Mouse (Mus musculus): ENCODE data around the gene Tst. TPM values are rescaled to one million over a fixed set of nuclear protein-coding genes. Genes with fewer than 3 reads are reported as not detected.

Gene Tst
- polyA plus RNA-seq, 1 experiment from 2014 or later = 39.7 TPM

DNA sequence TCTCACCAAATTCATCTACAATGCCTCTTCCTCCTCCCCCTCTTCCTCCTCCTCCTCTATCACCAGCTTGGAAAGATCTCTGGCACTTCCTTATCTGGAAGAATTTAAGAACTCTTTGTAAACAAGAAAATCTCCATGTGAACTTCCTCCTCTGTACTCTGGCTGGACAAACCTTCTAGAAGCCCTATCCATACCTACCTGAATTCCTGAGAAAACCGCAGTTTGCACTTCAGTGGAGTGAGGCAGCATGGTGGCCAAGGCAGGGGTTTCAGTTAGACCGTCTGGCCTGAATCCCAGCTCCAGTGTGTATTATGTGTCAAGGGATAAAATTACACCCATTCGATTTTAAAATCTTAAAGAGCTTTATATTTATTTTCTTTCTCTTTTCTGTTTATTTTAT lies 32.9 kb downstream of the Tst start:
- H3K27ac ChIP-seq (ENCODE audit: low read length) = no peak overlapping the region

DNA sequence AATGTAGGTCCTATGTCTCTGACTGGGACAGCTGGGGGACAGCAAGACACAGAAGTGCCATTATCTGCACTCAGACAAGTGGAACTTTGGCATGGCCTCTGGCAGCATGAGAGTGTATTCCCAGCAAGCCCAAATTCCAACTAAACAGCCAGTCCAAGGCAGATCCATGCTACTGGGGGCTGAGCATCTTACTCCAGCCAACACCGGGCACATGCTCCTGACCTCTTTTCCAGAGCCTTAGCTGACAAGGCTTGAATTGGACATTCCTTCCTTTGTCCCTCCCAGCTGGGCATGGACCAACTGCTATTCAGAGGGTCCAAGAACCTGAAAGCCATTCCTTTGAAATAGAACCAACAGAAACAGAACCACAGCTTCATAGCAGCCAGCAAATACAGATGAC lies 36.1 kb downstream of the Tst start:
- no peak overlapping the region for H3K4me3 ChIP-seq (ENCODE audit: low read length)
- ATAC-seq (replicated peaks; ENCODE audit: extremely low read depth, insufficient read depth, low FRiP score) = no peak
- H3K4me2 ChIP-seq (ENCODE audit: low read depth, low read length) = no peak overlapping the region
- H3K27ac ChIP-seq (ENCODE audit: low read length) = no peak overlapping the region
- 58% methylated on average over 1 of the region's 1 CpGs for WGBS
- H3K9ac ChIP-seq (ENCODE audit: low read length) = no peak overlapping the region
- H3K9me3 ChIP-seq (replicated peaks; ENCODE audit: control insufficient read depth, low read length) = no peaks in the 10 kb centered on the region
- H3K4me1 ChIP-seq (ENCODE audit: control insufficient read depth, insufficient read depth, low read length) = no peaks in the 10 kb centered on the region
- H3K36me3 ChIP-seq (ENCODE audit: control insufficient read depth, insufficient read depth) = no peaks in the 10 kb centered on the region
- peaks cover 11% of the 10 kb centered on the region for H3K27me3 ChIP-seq (ENCODE audit: control insufficient read depth, insufficient read depth, low read length)

More for the DNA sequence above, 32.9 kb downstream of the Tst start:
- no peak for ATAC-seq (replicated peaks; ENCODE audit: extremely low read depth, insufficient read depth, low FRiP score)
- Histone ChIP-seq H3K4me2 (ENCODE audit: low read depth, low read length) (no peak overlapping the region), H3K4me1 (ENCODE audit: control insufficient read depth, insufficient read depth, low read length) (no peaks in the 10 kb centered on the region), H3K27me3 (ENCODE audit: control insufficient read depth, insufficient read depth, low read length) (peaks cover 10% of the 10 kb centered on the region), H3K9ac (ENCODE audit: low read length) (no peak overlapping the region), H3K36me3 (ENCODE audit: control insufficient read depth, insufficient read depth) (no peaks in the 10 kb centered on the region), H3K9me3 (replicated peaks; ENCODE audit: control insufficient read depth, low read length) (no peaks in the 10 kb centered on the region), H3K4me3 (ENCODE audit: low read length) (no peak overlapping the region)
- WGBS = 51% methylated on average over 3 of the region's 3 CpGs

- no peaks in the 10 kb centered on the region for H3K9me3 ChIP-seq (replicated peaks; ENCODE audit: control insufficient read depth, low read length)
- 4% methylated on average over 8 of the region's 8 CpGs for WGBS
- H3K27ac ChIP-seq (ENCODE audit: low read length) = no peak overlapping the region
- H3K4me1 ChIP-seq (ENCODE audit: control insufficient read depth, insufficient read depth, low read length) = no peaks in the 10 kb centered on the region
- ATAC-seq (replicated peaks; ENCODE audit: extremely low read depth, insufficient read depth, low FRiP score) = no peak; the same call in 1 of the 2 replicates
- H3K4me2 ChIP-seq (ENCODE audit: low read depth, low read length) = no peak overlapping the region
- H3K36me3 ChIP-seq (ENCODE audit: control insufficient read depth, insufficient read depth) = no peaks in the 10 kb centered on the region
- peaks cover 11% of the 10 kb centered on the region for H3K27me3 ChIP-seq (ENCODE audit: control insufficient read depth, insufficient read depth, low read length)
- H3K4me3 ChIP-seq (ENCODE audit: low read length) = no peak overlapping the region
- no peak overlapping the region for H3K9ac ChIP-seq (ENCODE audit: low read length)
Measured at GRCm38 (mm10) chr15:78368926-78369346, 36.8 kb downstream of the Tst start.

GRCm38 (mm10) chr15:78367811-78368210 lies 37.9 kb downstream of the Tst start:
- H3K27me3 ChIP-seq (ENCODE audit: control insufficient read depth, insufficient read depth, low read length) = peaks cover 11% of the 10 kb centered on the region
- WGBS = 56% methylated on average over 3 of the region's 3 CpGs
- ATAC-seq (replicated peaks; ENCODE audit: extremely low read depth, insufficient read depth, low FRiP score) = no peak
- H3K9me3 ChIP-seq (replicated peaks; ENCODE audit: control insufficient read depth, low read length) = peaks cover 2% of the 10 kb centered on the region
- H3K4me1 ChIP-seq (ENCODE audit: control insufficient read depth, insufficient read depth, low read length) = no peaks in the 10 kb centered on the region
- H3K36me3 ChIP-seq (ENCODE audit: control insufficient read depth, insufficient read depth) = no peaks in the 10 kb centered on the region
- H3K9ac ChIP-seq (ENCODE audit: low read length) = no peak overlapping the region
- H3K27ac ChIP-seq (ENCODE audit: low read length) = no peak overlapping the region
- no peak overlapping the region for H3K4me3 ChIP-seq (ENCODE audit: low read length)
- H3K4me2 ChIP-seq (ENCODE audit: low read depth, low read length) = no peak overlapping the region

DNA sequence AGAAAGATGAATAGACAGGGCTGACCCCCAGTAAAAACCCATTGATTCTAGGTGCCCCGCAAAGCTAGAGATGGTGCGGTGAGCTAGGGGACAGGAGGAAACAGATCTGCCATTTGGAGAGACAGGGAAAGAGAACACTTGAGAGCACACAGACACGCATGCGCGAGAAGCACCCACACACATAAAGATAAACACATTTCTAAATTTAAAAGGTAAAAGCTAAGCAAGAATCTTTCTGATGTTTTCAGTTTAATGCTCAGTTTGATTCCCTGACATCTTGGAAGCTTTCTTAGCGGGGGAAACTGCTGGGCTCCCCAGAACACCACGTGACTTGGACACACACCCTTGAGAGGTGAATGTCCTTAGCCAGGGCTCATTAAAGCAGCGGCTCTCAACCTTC lies 38.8 kb downstream of the Tst start:
- Histone ChIP-seq H3K4me3 (ENCODE audit: low read length) (no peak overlapping the region), H3K36me3 (ENCODE audit: control insufficient read depth, insufficient read depth) (no peaks in the 10 kb centered on the region), H3K27ac (ENCODE audit: low read length) (no peak overlapping the region), H3K9ac (ENCODE audit: low read length) (no peak overlapping the region), H3K4me2 (ENCODE audit: low read depth, low read length) (no peak overlapping the region), H3K9me3 (replicated peaks; ENCODE audit: control insufficient read depth, low read length) (peaks cover 7% of the 10 kb centered on the region), H3K4me1 (ENCODE audit: control insufficient read depth, insufficient read depth, low read length) (no peaks in the 10 kb centered on the region), H3K27me3 (ENCODE audit: control insufficient read depth, insufficient read depth, low read length) (peaks cover 11% of the 10 kb centered on the region)
- WGBS = 67% methylated on average over 8 of the region's 8 CpGs
- no peak for ATAC-seq (replicated peaks; ENCODE audit: extremely low read depth, insufficient read depth, low FRiP score)

GRCm38 (mm10) chr15:78365916-78366315 lies 39.8 kb downstream of the Tst start:
- Histone ChIP-seq H3K27ac (ENCODE audit: low read length) (no peak overlapping the region), H3K4me3 (ENCODE audit: low read length) (no peak overlapping the region), H3K9ac (ENCODE audit: low read length) (no peak overlapping the region), H3K4me1 (ENCODE audit: control insufficient read depth, insufficient read depth, low read length) (no peaks in the 10 kb centered on the region), H3K9me3 (replicated peaks; ENCODE audit: control insufficient read depth, low read length) (peaks cover 7% of the 10 kb centered on the region), H3K27me3 (ENCODE audit: control insufficient read depth, insufficient read depth, low read length) (peaks cover 11% of the 10 kb centered on the region), H3K36me3 (ENCODE audit: control insufficient read depth, insufficient read depth) (no peaks in the 10 kb centered on the region), H3K4me2 (ENCODE audit: low read depth, low read length) (no peak overlapping the region)
- WGBS = 66% methylated on average over 2 of the region's 2 CpGs
- ATAC-seq (replicated peaks; ENCODE audit: extremely low read depth, insufficient read depth, low FRiP score) = no peak

DNA sequence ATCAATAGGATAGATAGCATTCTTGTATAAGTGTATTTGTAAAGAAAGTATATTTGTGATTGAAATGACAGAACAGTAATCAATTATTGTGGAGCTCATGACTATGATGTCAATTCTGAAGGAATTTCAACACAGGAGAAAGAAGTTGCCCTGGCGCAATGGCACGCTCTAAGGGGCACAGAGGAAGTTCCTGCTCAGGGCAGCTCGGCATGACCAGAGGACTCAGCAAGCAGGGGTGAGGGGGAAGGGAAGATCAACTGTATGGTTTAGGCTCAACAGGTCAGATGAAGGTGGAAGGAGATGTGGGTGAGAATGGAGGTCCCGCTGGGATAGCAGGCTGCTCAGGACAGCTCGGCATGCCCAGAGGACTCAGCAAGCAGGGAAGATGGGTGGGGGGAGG lies 50.2 kb downstream of the Tst start:
- Histone ChIP-seq H3K27ac (ENCODE audit: low read length) (no peak overlapping the region), H3K9me3 (replicated peaks; ENCODE audit: control insufficient read depth, low read length) (no peaks in the 10 kb centered on the region), H3K4me1 (ENCODE audit: control insufficient read depth, insufficient read depth, low read length) (no peaks in the 10 kb centered on the region), H3K27me3 (ENCODE audit: control insufficient read depth, insufficient read depth, low read length) (no peaks in the 10 kb centered on the region; the same call in 1 of the 2 replicates), H3K4me2 (ENCODE audit: low read depth, low read length) (no peak overlapping the region), H3K4me3 (ENCODE audit: low read length) (no peak overlapping the region), H3K36me3 (ENCODE audit: control insufficient read depth, insufficient read depth) (no peaks in the 10 kb centered on the region), H3K9ac (ENCODE audit: low read length) (no peak overlapping the region)
- no peak for ATAC-seq (replicated peaks; ENCODE audit: extremely low read depth, insufficient read depth, low FRiP score)
- 79% methylated on average over 5 of the region's 5 CpGs for WGBS

GRCm38 (mm10) chr15:78354958-78355357 lies 50.7 kb downstream of the Tst start:
- Histone ChIP-seq H3K9ac (ENCODE audit: low read length) (no peak overlapping the region), H3K4me3 (ENCODE audit: low read length) (no peak overlapping the region), H3K9me3 (replicated peaks; ENCODE audit: control insufficient read depth, low read length) (no peaks in the 10 kb centered on the region), H3K4me1 (ENCODE audit: control insufficient read depth, insufficient read depth, low read length) (no peaks in the 10 kb centered on the region), H3K27ac (ENCODE audit: low read length) (no peak overlapping the region), H3K27me3 (ENCODE audit: control insufficient read depth, insufficient read depth, low read length) (no peaks in the 10 kb centered on the region; the same call in 1 of the 2 replicates), H3K4me2 (ENCODE audit: low read depth, low read length) (no peak overlapping the region), H3K36me3 (ENCODE audit: control insufficient read depth, insufficient read depth) (no peaks in the 10 kb centered on the region)
- ATAC-seq (replicated peaks; ENCODE audit: extremely low read depth, insufficient read depth, low FRiP score) = no peak
- WGBS = 3% methylated on average over 1 of the region's 1 CpGs

DNA sequence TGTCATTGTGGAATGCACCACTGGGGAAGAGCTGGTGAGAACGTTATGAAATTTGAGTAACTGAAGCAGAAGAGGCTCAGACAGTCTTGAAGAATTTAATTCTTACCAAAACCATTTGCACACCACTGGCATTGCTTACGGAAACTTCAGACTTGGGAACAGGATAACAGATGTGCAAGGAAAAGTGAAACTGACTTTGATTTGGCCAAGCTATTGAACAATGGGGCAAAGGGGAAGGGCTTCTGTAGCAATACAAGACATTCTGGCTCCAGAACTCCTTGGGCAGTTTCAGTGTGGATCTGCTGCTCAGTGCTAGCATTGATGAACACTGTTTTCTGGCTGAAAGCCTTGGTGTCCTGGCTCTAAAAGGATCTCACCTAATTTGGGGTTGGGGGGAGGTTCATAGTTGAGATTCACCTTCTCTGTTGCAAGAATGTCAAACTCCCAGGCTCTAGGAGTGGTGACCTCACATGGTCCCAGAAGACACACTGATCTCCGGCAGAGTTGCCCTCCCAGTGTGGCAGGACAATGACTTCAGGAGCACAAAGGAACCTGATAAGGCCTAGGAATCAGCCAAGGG lies 54.0 kb downstream of the Tst start:
- no peak for ATAC-seq (replicated peaks; ENCODE audit: extremely low read depth, insufficient read depth, low FRiP score)
- H3K27me3 ChIP-seq (ENCODE audit: control insufficient read depth, insufficient read depth, low read length) = no peaks in the 10 kb centered on the region; the same call in 1 of the 2 replicates
- H3K9ac ChIP-seq (ENCODE audit: low read length) = no peak overlapping the region
- 43% methylated on average over 3 of the region's 3 CpGs for WGBS
- no peaks in the 10 kb centered on the region for H3K36me3 ChIP-seq (ENCODE audit: control insufficient read depth, insufficient read depth)
- no peaks in the 10 kb centered on the region for H3K9me3 ChIP-seq (replicated peaks; ENCODE audit: control insufficient read depth, low read length)
- H3K27ac ChIP-seq (ENCODE audit: low read length) = no peak overlapping the region
- H3K4me1 ChIP-seq (ENCODE audit: control insufficient read depth, insufficient read depth, low read length) = no peaks in the 10 kb centered on the region
- no peak overlapping the region for H3K4me2 ChIP-seq (ENCODE audit: low read depth, low read length)
- no peak overlapping the region for H3K4me3 ChIP-seq (ENCODE audit: low read length)
